In genomic region chr1:135461097-135461730, GRCm38 (mm10) we compare ENCODE assay signal across 10 mouse cellular contexts. TPM values are rescaled to one million over a fixed set of nuclear protein-coding genes. Genes with fewer than 3 reads are reported as not detected.
DNase-seq lines count a peak whose midpoint lies in the region; ATAC-seq and TF ChIP-seq lines count a peak whose summit lies in the region.
"Had no signal": no experiment of that assay in that cellular context is flagged by ENCODE, and none has a peak within 500 bp of the region (broad histone marks: within the 10 kb centered on the region; RNA-seq: fewer than 3 reads in every experiment).

No protein-coding gene starts in this region.

- peaks cover 77% of the 10 kb centered on the region for H3K36me3 ChIP-seq in kidney, embryonic 15.5 days
- H3K36me3 ChIP-seq in intestine, embryonic 16.5 days (ENCODE audit: control insufficient read depth, insufficient read depth, low read length) = 0 out of 2 replicates have a peak, but pooled peaks cover 2% of the 10 kb centered on the region
- H3K36me3 ChIP-seq in midbrain, embryonic 15.5 days (replicated peaks) = peaks cover 55% of the 10 kb centered on the region
- H3K36me3 ChIP-seq in stomach, embryonic 14.5 days (ENCODE audit: control insufficient read depth, insufficient read depth, low read length) = peaks cover 34% of the 10 kb centered on the region; the same call in 1 of the 2 replicates

- no peak for ATAC-seq in kidney, embryonic 15.5 days (replicated peaks; ENCODE audit: low FRiP score)
- peak; percentile 44; the same call in 1 of the 2 replicates for ATAC-seq in intestine, embryonic 16.5 days
- peak; percentile 59 for ATAC-seq in midbrain, embryonic 15.5 days (replicated peaks)
- peak; percentile 23; the same call in 1 of the 2 replicates for ATAC-seq in stomach, embryonic 14.5 days (ENCODE audit: insufficient number of reproducible peaks, insufficient read depth, low FRiP score, low read depth)
- ATAC-seq: Patski had no signal

- intact Hi-C loops in gastrocnemius, adult 2 months (cut with DNase I) = loop anchor here (1.0 to 10.0 kb wide), 3 partner anchors 79 to 244 kb away; no protein-coding TSS in a partner anchor
- intact Hi-C loops in left cerebral cortex, postnatal 36 days (cut with DNase I) = loop anchor here (1.0 to 5.0 kb wide), 3 partner anchors 79 to 236 kb away; no protein-coding TSS in a partner anchor

- peak; percentile 73 for TF ChIP-seq CTCF in gastrocnemius, adult 2 months (IDR thresholded peaks at IDR 0.05)

- no peak overlapping the region for H3K4me3 ChIP-seq in kidney, embryonic 15.5 days (replicated peaks)
- H3K4me3 ChIP-seq in gastrocnemius, adult 2 months = no peak overlapping the region
- H3K4me3 ChIP-seq in intestine, embryonic 16.5 days (ENCODE audit: low read length) = no peak overlapping the region
- H3K4me3 ChIP-seq in midbrain, embryonic 15.5 days = no peak overlapping the region
- H3K4me3 ChIP-seq in stomach, embryonic 14.5 days (ENCODE audit: low read depth, low read length) = no peak overlapping the region
- H3K4me3 ChIP-seq: midbrain, embryonic 12.5 days had no signal

- DNase-seq in kidney, adult 11 months = peak; percentile 26
- DNase-seq in cerebellum, postnatal 14 days = peak; percentile 83 to 93
- peak; percentile 79 for DNase-seq in gastrocnemius, adult 2 months
- DNase-seq in left cerebral cortex, postnatal 36 days (ENCODE audit: low spot score in 2 of 2) = peak; percentile 63 to 70

- peaks cover 24% of the 10 kb centered on the region for H3K4me1 ChIP-seq in kidney, embryonic 15.5 days
- H3K4me1 ChIP-seq in intestine, embryonic 16.5 days (ENCODE audit: control insufficient read depth, insufficient read depth, low read length) = peaks cover 18% of the 10 kb centered on the region
- H3K4me1 ChIP-seq in midbrain, embryonic 15.5 days = no peaks in the 10 kb centered on the region
- peaks cover 3% of the 10 kb centered on the region; the same call in 1 of the 2 replicates for H3K4me1 ChIP-seq in stomach, embryonic 14.5 days (ENCODE audit: control insufficient read depth, insufficient read depth, low read length)
- H3K4me1 ChIP-seq: midbrain, embryonic 12.5 days had no signal

- H3K9ac ChIP-seq in kidney, embryonic 15.5 days = no peak overlapping the region
- H3K9ac ChIP-seq in intestine, embryonic 16.5 days (ENCODE audit: low read depth, low read length) = no peak overlapping the region
- H3K9ac ChIP-seq in midbrain, embryonic 15.5 days = no peak overlapping the region
- H3K9ac ChIP-seq in stomach, embryonic 14.5 days (replicated peaks; ENCODE audit: low read depth, low read length) = no peak overlapping the region
- H3K9ac ChIP-seq: midbrain, embryonic 12.5 days had no signal

- WGBS in kidney, embryonic 15.5 days = 76% methylated on average over 3 of the region's 3 CpGs
- 78% methylated on average over 3 of the region's 3 CpGs for WGBS in intestine, embryonic 16.5 days
- 82% methylated on average over 3 of the region's 3 CpGs for WGBS in midbrain, embryonic 15.5 days
- 75% methylated on average over 3 of the region's 3 CpGs for whole genome bisulfite sequencing in stomach, embryonic 14.5 days

- H3K27ac ChIP-seq in kidney, embryonic 15.5 days = no peak overlapping the region; the same call in 1 of the 2 replicates
- H3K27ac ChIP-seq in gastrocnemius, adult 2 months = 0 out of 2 replicates have a peak overlapping the region, but pooled peaks have one; percentile 8
- H3K27ac ChIP-seq in intestine, embryonic 16.5 days (ENCODE audit: low read length) = peak overlapping the region; percentile 77; the same call in 1 of the 2 replicates
- H3K27ac ChIP-seq in midbrain, embryonic 15.5 days = no peak overlapping the region
- H3K27ac ChIP-seq in stomach, embryonic 14.5 days (ENCODE audit: low read length) = no peak overlapping the region
- H3K27ac ChIP-seq: midbrain, embryonic 12.5 days had no signal

- no peak overlapping the region for H3K4me2 ChIP-seq in kidney, embryonic 15.5 days
- H3K4me2 ChIP-seq in intestine, embryonic 16.5 days (ENCODE audit: low read depth, low read length) = no peak overlapping the region
- no peak overlapping the region for H3K4me2 ChIP-seq in midbrain, embryonic 15.5 days
- no peak overlapping the region for H3K4me2 ChIP-seq in stomach, embryonic 14.5 days (replicated peaks; ENCODE audit: low read depth, low read length)
- H3K4me2 ChIP-seq: midbrain, embryonic 12.5 days had no signal

- H3K27me3 ChIP-seq in kidney, embryonic 15.5 days = no peaks in the 10 kb centered on the region
- no peaks in the 10 kb centered on the region for H3K27me3 ChIP-seq in intestine, embryonic 16.5 days (replicated peaks; ENCODE audit: control insufficient read depth, insufficient read depth, low read length)
- H3K27me3 ChIP-seq in midbrain, embryonic 15.5 days (replicated peaks) = no peaks in the 10 kb centered on the region
- H3K27me3 ChIP-seq in stomach, embryonic 14.5 days (ENCODE audit: control insufficient read depth, insufficient read depth, low read length) = no peaks in the 10 kb centered on the region
- H3K27me3 ChIP-seq: midbrain, embryonic 12.5 days; Patski had no signal

- H3K9me3 ChIP-seq in kidney, embryonic 15.5 days (replicated peaks) = no peaks in the 10 kb centered on the region
- H3K9me3 ChIP-seq in intestine, embryonic 16.5 days (ENCODE audit: control insufficient read depth, low read length) = no peaks in the 10 kb centered on the region
- H3K9me3 ChIP-seq in midbrain, embryonic 15.5 days = no peaks in the 10 kb centered on the region
- H3K9me3 ChIP-seq in stomach, embryonic 14.5 days (ENCODE audit: control insufficient read depth, low read depth, low read length) = no peaks in the 10 kb centered on the region
- H3K9me3 ChIP-seq: midbrain, embryonic 12.5 days had no signal

RNA-seq across cellular contexts. Expression of gene Ipo9, which starts 30.9 kb away (rescaled TPM):
- polyA plus RNA-seq in kidney, embryonic 15.5 days (2015; fragmentation: Nextera tagmentation; extraction: Ambion mirVana) = 132 and 140 TPM in 2 replicates
- 10 to 100 TPM; 24.0 to 27.8 TPM for total RNA-seq in gastrocnemius, adult 2 months (2021)
- polyA plus RNA-seq in intestine, embryonic 16.5 days (2015; fragmentation: Nextera tagmentation; extraction: Ambion mirVana) = 64.7 and 70.5 TPM in 2 replicates
- total RNA-seq in left cerebral cortex, postnatal 36 days (2021) = 100 to 1,000 TPM; 167 to 173 TPM
- 119 and 121 TPM in 2 replicates for polyA plus RNA-seq in midbrain, embryonic 15.5 days (2015; fragmentation: Nextera tagmentation; extraction: Ambion mirVana)
- polyA plus RNA-seq in stomach, embryonic 14.5 days (2014; fragmentation: Nextera tagmentation; extraction: Ambion mirVana) = 150 and 154 TPM in 2 replicates

Comparison
In these comparisons a context has a peak if more than half of its experiments do, and no peak if none do; other contexts are left out.
1. DNase-seq: peak in every context shown above with its lines; median percentile 88 in cerebellum, postnatal 14 days; 79 in gastrocnemius, adult 2 months; 66 in left cerebral cortex, postnatal 36 days; 26 in kidney, adult 11 months.
2. H3K27ac ChIP-seq: peak in gastrocnemius, adult 2 months (single experiment) and intestine, embryonic 16.5 days (single experiment); none in kidney, embryonic 15.5 days (single experiment), midbrain, embryonic 15.5 days (single experiment) and stomach, embryonic 14.5 days (single experiment).